Mouse (Mus musculus) liver, embryonic 11.5 days (tissue): ENCODE results near the gene Ppp1r27. TPM values are rescaled to one million over a fixed set of nuclear protein-coding genes. Genes with fewer than 3 reads are reported as not detected.
"Not testable (repeated sequence)": the region's sequence is repeated elsewhere in the genome, so short reads cannot be mapped to it uniquely, and the experiment has no call there.

Source experiments
- ATAC-seq: fragments of 200-750 bp; cut with Nextera tagmentation; replicated peaks from 2 replicates; pipeline ENCODE4 v1.8.0; 2017; ENCODE audit warnings: moderate number of reproducible peaks, mild to moderate bottlenecking, moderate TSS enrichment, moderate library complexity; ENCODE audit not compliant: low FRiP score
- DNase-seq: peaks from one replicate; pipeline ENCODE4 v3.0.0-alpha.2; 2017; ENCODE audit warnings: low spot score
- H3K27ac ChIP-seq: fragments of 300-500 bp; sonication (generic); 2 replicates; pipeline ENCODE4 v1.5.1; 2014; ENCODE audit warnings: mild to moderate bottlenecking, low read depth, low read length, control low read depth
- H3K27me3 ChIP-seq: fragments of 300-500 bp; sonication (generic); replicated peaks from 2 replicates; pipeline ENCODE4 v1.6.1; 2014; ENCODE audit warnings: low read length, mixed read lengths; ENCODE audit not compliant: control insufficient read depth, insufficient read depth
- H3K36me3 ChIP-seq: fragments of 300-500 bp; sonication (generic); 2 replicates; pipeline ENCODE4 v1.6.1; 2014; ENCODE audit warnings: mild to moderate bottlenecking, low read length, moderate library complexity, mixed read lengths; ENCODE audit not compliant: control insufficient read depth, insufficient read depth
- H3K4me1 ChIP-seq: fragments of 300-500 bp; sonication (generic); replicated peaks from 2 replicates; pipeline ENCODE4 v1.6.1; 2014; ENCODE audit warnings: low read length, mixed read lengths; ENCODE audit not compliant: control insufficient read depth, insufficient read depth
- H3K4me2 ChIP-seq: fragments of 300-500 bp; sonication (generic); 2 replicates; pipeline ENCODE4 v1.6.1; 2014; ENCODE audit warnings: mild to moderate bottlenecking, control low read depth, moderate library complexity
- H3K4me3 ChIP-seq: fragments of 300-500 bp; sonication (generic); 2 replicates; pipeline ENCODE4 v1.5.1; 2014; ENCODE audit warnings: low read depth, low read length, control low read depth
- H3K9ac ChIP-seq: fragments of 300-500 bp; sonication (generic); 2 replicates; pipeline ENCODE4 v1.6.1; 2014; ENCODE audit warnings: low read depth, low read length, control low read depth
- H3K9me3 ChIP-seq: fragments of 300-500 bp; sonication (generic); 2 replicates; pipeline ENCODE4 v1.6.1; 2016; ENCODE audit warnings: low read length, inconsistent platforms, mixed read lengths; ENCODE audit not compliant: control insufficient read depth
- WGBS: fragments of 180-500 bp; shearing (Covaris S2); extraction: QIAGEN DNeasy Blood & Tissue Kit; methylation state at CpG from one replicate; pipeline ENCODE4 v1.1.7; 2014; 5-methylcytosine and 5-hydroxymethylcytosine counted together
- polyA plus RNA-seq: library from polyadenylated mRNA; unstranded; fragments of >200 nt; fragmentation: Nextera tagmentation; extraction: Ambion mirVana; gene quantifications from 2 replicates; pipeline ENCODE4 v1.2.1, GENCODE M21; 2014

The Ppp1r27 gene
- polyA plus RNA-seq, 1 experiment from 2014 or later: not detected

GRCm38 (mm10) chr11:120571754-120572416, 21.0 kb upstream of the Ppp1r27 start:
- Histone ChIP-seq H3K27me3 (no peaks in the 10 kb centered on the region), H3K4me2 (peak overlapping the region; percentile 93), H3K4me3 (peak overlapping the region; percentile 81), H3K36me3 (peaks cover 34% of the 10 kb centered on the region), H3K27ac (peak overlapping the region; percentile 85), H3K4me1 (peaks cover 25% of the 10 kb centered on the region), H3K9ac (peak overlapping the region; percentile 97), H3K9me3 (no peaks in the 10 kb centered on the region)
- ATAC-seq (no peak), DNase-seq (no peak)
- WGBS: 6% methylated on average over 11 of the region's 11 CpGs

GRCm38 (mm10) chr11:120571122-120571521, 20.2 kb upstream of the Ppp1r27 start:
- DNase-seq (no peak), ATAC-seq (no peak)
- peak overlapping the region; percentile 97 for H3K9ac ChIP-seq
- no peak overlapping the region for H3K27ac ChIP-seq
- no peaks in the 10 kb centered on the region for H3K27me3 ChIP-seq
- peaks cover 25% of the 10 kb centered on the region for H3K4me1 ChIP-seq
- WGBS: 39% methylated on average over 3 of the region's 3 CpGs
- H3K36me3 ChIP-seq: peaks cover 41% of the 10 kb centered on the region
- peak overlapping the region; percentile 93 for H3K4me2 ChIP-seq
- no peaks in the 10 kb centered on the region for H3K9me3 ChIP-seq
- H3K4me3 ChIP-seq: peak overlapping the region; percentile 81

- Histone ChIP-seq H3K4me2 (no peak overlapping the region), H3K36me3 (peaks cover 66% of the 10 kb centered on the region), H3K4me1 (peaks cover 14% of the 10 kb centered on the region), H3K4me3 (no peak overlapping the region), H3K27me3 (no peaks in the 10 kb centered on the region), H3K27ac (no peak overlapping the region), H3K9me3 (no peaks in the 10 kb centered on the region), H3K9ac (no peak overlapping the region)
- ATAC-seq (no peak), DNase-seq (no peak)
- 95% methylated on average over 6 of the region's 6 CpGs for WGBS
Measured at GRCm38 (mm10) chr11:120568324-120568723, 17.4 kb upstream of the Ppp1r27 start.

DNA sequence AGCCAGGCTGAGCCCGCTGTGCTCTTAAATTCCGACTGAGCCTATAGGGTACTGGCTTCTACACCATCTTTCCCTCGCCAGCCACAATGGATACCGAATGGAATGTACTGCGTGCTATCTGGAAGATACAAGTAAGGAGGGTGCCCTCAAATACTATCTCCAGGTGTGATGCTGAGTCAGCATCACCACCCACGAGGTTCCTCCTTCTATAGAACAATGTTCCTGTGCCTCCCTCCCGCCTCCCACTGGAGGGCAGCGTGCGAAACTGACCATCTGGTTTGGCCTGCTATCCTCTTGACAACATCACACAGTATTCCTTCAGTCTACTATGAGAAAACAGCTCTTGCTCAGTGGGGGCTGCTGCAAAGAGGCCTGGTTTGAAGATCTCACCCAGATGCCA, 14.2 kb upstream of the Ppp1r27 start:
- Histone ChIP-seq H3K36me3 (peaks cover 84% of the 10 kb centered on the region), H3K9me3 (no peaks in the 10 kb centered on the region), H3K27ac (no peak overlapping the region), H3K4me2 (no peak overlapping the region), H3K4me3 (no peak overlapping the region), H3K27me3 (no peaks in the 10 kb centered on the region), H3K4me1 (no peaks in the 10 kb centered on the region), H3K9ac (no peak overlapping the region)
- WGBS: 86% methylated on average over 9 of the region's 9 CpGs
- ATAC-seq (no peak), DNase-seq (no peak)

DNA sequence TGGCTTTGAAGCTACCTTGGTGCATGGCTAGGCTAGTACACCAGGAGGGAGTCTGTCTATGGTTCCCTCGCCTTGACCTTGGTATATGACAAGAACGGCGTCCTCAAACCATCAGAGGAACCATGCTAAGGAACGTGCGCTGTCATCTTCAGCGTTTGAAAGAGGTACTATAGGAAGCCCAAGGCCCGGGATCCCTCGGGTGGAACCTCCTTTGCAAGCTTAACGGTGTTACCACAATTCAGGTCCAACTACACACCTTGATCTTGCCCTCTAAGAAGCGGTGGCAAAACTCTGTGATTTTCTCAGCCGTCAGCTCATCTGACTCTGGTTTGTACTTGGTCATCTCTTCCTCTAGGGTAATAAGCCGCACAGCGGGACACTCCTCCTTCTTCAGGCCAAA, 12.0 kb upstream of the Ppp1r27 start:
- Histone ChIP-seq H3K4me3 (no peak overlapping the region), H3K4me1 (no peaks in the 10 kb centered on the region), H3K27ac (no peak overlapping the region), H3K36me3 (peaks cover 86% of the 10 kb centered on the region), H3K9me3 (no peaks in the 10 kb centered on the region), H3K9ac (no peak overlapping the region), H3K4me2 (no peak overlapping the region), H3K27me3 (no peaks in the 10 kb centered on the region)
- DNase-seq (no peak), ATAC-seq (no peak)
- 94% methylated on average over 13 of the region's 13 CpGs for WGBS

- peaks cover 71% of the 10 kb centered on the region for H3K36me3 ChIP-seq
- no peak overlapping the region for H3K4me3 ChIP-seq
- WGBS: 88% methylated on average over 13 of the region's 13 CpGs
- H3K27ac ChIP-seq: no peak overlapping the region
- H3K9me3 ChIP-seq: no peaks in the 10 kb centered on the region
- no peak overlapping the region for H3K9ac ChIP-seq
- H3K4me2 ChIP-seq: no peak overlapping the region
- DNase-seq (no peak), ATAC-seq (no peak)
- no peaks in the 10 kb centered on the region for H3K4me1 ChIP-seq
- no peaks in the 10 kb centered on the region for H3K27me3 ChIP-seq
Measured at GRCm38 (mm10) chr11:120560952-120561728, 10.2 kb upstream of the Ppp1r27 start.

DNA sequence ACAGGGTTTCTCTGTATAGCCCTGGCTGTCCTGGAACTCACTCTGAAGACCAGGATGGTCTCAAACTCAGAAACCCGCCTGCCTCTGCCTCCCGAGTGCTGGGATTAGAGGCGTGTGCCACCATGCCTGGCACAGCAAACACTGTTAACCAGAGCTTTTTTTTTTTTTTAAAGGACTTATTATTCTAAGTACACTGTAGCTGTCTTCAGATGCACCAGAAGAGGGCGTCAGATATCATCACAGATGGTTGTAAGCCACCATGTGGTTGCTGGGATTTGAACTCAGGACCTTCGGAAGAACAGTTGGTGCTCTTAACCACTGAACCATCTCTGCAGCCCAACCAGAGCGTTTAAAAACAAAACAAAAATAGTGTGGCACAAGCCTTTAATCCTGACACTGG, 7.9 kb upstream of the Ppp1r27 start:
- WGBS: 82% methylated on average over 6 of the region's 6 CpGs
- not testable (repeated sequence) for H3K27me3 ChIP-seq, H3K9me3 ChIP-seq, H3K4me2 ChIP-seq, H3K4me1 ChIP-seq, DNase-seq, H3K27ac ChIP-seq, H3K4me3 ChIP-seq, H3K9ac ChIP-seq, ATAC-seq
- H3K36me3 ChIP-seq: peaks cover 51% of the 10 kb centered on the region

- no peaks in the 10 kb centered on the region for H3K9me3 ChIP-seq
- peaks cover 2% of the 10 kb centered on the region; the same call in 1 of the 2 replicates for H3K4me1 ChIP-seq
- H3K9ac ChIP-seq: no peak overlapping the region
- no peak overlapping the region for H3K27ac ChIP-seq
- H3K4me2 ChIP-seq: no peak overlapping the region
- H3K36me3 ChIP-seq: peaks cover 15% of the 10 kb centered on the region
- WGBS: 64% methylated on average over 2 of the region's 2 CpGs
- ATAC-seq (no peak), DNase-seq (no peak)
- H3K27me3 ChIP-seq: no peaks in the 10 kb centered on the region
- no peak overlapping the region for H3K4me3 ChIP-seq
Measured at GRCm38 (mm10) chr11:120555260-120555659, 4.3 kb upstream of the Ppp1r27 start.

- no peak overlapping the region for H3K4me3 ChIP-seq
- H3K27ac ChIP-seq: no peak overlapping the region
- WGBS: 60% methylated on average over 7 of the region's 7 CpGs
Measured at GRCm38 (mm10) chr11:120554834-120555233, 3.9 kb upstream of the Ppp1r27 start.

More at GRCm38 (mm10) chr11:120554834-120555233, 3.9 kb upstream of the Ppp1r27 start:
- Histone ChIP-seq H3K36me3 (peaks cover 10% of the 10 kb centered on the region), H3K9ac (no peak overlapping the region), H3K27me3 (no peaks in the 10 kb centered on the region), H3K4me1 (peaks cover 6% of the 10 kb centered on the region), H3K9me3 (no peaks in the 10 kb centered on the region), H3K4me2 (no peak overlapping the region)
- DNase-seq (no peak), ATAC-seq (no peak)
